Mouse (Mus musculus) intestine, postnatal 0 days (tissue): ENCODE measurements at regions not wholly inside any gene's neighbourhood (a gene's known extent, or its start where the extent isn't known, plus 50 kb on each side); places are given as distances from the start of the nearest gene placed in this dataset.
A peak's percentile ranks its signal among the peaks of the same experiment; 100 is the strongest.

ENCODE experiments used
- ATAC-seq: fragments of 200-750 bp; cut with Nextera tagmentation; 2 replicates; pipeline ENCODE4 v1.8.0; 2017; ENCODE audit warnings: mild to moderate bottlenecking, moderate TSS enrichment, moderate library complexity
- H3K27ac ChIP-seq: fragments of 300-500 bp; sonication (generic); 2 replicates; pipeline ENCODE4 v1.5.1; 2014; ENCODE audit warnings: mild to moderate bottlenecking, low read depth, low read length, moderate library complexity
- H3K27me3 ChIP-seq: fragments of 300-500 bp; sonication (generic); replicated peaks from 2 replicates; pipeline ENCODE4 v1.6.1; 2014; ENCODE audit warnings: low read length, mixed read lengths; ENCODE audit not compliant: control insufficient read depth, insufficient read depth
- H3K36me3 ChIP-seq: fragments of 300-500 bp; sonication (generic); 2 replicates; pipeline ENCODE4 v1.6.1; 2014; ENCODE audit warnings: mild to moderate bottlenecking, moderate library complexity; ENCODE audit not compliant: control insufficient read depth, insufficient read depth
- H3K4me1 ChIP-seq: fragments of 300-500 bp; sonication (generic); replicated peaks from 2 replicates; pipeline ENCODE4 v1.6.1; 2014; ENCODE audit warnings: antibody characterized with exemption, low read length, mixed read lengths; ENCODE audit not compliant: control insufficient read depth, insufficient read depth
- H3K4me2 ChIP-seq: fragments of 300-500 bp; sonication (generic); replicated peaks from 2 replicates; pipeline ENCODE4 v1.6.1; 2014; ENCODE audit warnings: low read depth, mild to moderate bottlenecking, moderate library complexity
- H3K4me3 ChIP-seq: fragments of 300-500 bp; sonication (generic); 2 replicates; pipeline ENCODE4 v1.5.1; 2014; ENCODE audit warnings: low read depth, low read length
- H3K9ac ChIP-seq: fragments of 300-500 bp; sonication (generic); 2 replicates; pipeline ENCODE4 v1.6.1; 2014; ENCODE audit warnings: mild to moderate bottlenecking, low read depth, low read length
- H3K9me3 ChIP-seq: fragments of 300-500 bp; sonication (generic); 2 replicates; pipeline ENCODE4 v1.6.1; 2016; ENCODE audit warnings: mixed run types; ENCODE audit not compliant: control insufficient read depth
- CTCF ChIP-seq: sonication (generic); IDR thresholded peaks from 2 replicates; pipeline ENCODE4 v1.5.1; 2016; ENCODE audit warnings: low read depth, mild to moderate bottlenecking, control low read depth, antibody characterized with exemption, moderate library complexity
- WGBS: fragments of 180-500 bp; shearing (Covaris S2); extraction: QIAGEN DNeasy Blood & Tissue Kit; methylation state at CpG from one replicate; pipeline ENCODE4 v1.1.7; 2014; 5-methylcytosine and 5-hydroxymethylcytosine counted together

GRCm38 (mm10) chr17:68075712-68076111 lies 71.8 kb upstream of the Arhgap28 start:
- TF ChIP-seq CTCF = 0 out of 2 replicates have a peak, but pooled peaks have one; percentile 3
- no peaks in the 10 kb centered on the region for H3K36me3 ChIP-seq
- H3K4me2 ChIP-seq = no peak overlapping the region
- H3K9me3 ChIP-seq = no peaks in the 10 kb centered on the region
- no peak overlapping the region for H3K9ac ChIP-seq
- 57% methylated on average over 2 of the region's 2 CpGs for WGBS
- H3K27me3 ChIP-seq = no peaks in the 10 kb centered on the region; the same call in 1 of the 2 replicates
- no peak for ATAC-seq
- no peak overlapping the region for H3K4me3 ChIP-seq
- no peak overlapping the region for H3K27ac ChIP-seq
- H3K4me1 ChIP-seq = no peaks in the 10 kb centered on the region

GRCm38 (mm10) chr17:68078709-68079108 lies 74.8 kb upstream of the Arhgap28 start:
- Histone ChIP-seq H3K4me1 (no peaks in the 10 kb centered on the region), H3K9ac (no peak overlapping the region), H3K4me3 (no peak overlapping the region), H3K36me3 (no peaks in the 10 kb centered on the region), H3K4me2 (no peak overlapping the region), H3K9me3 (no peaks in the 10 kb centered on the region), H3K27ac (no peak overlapping the region), H3K27me3 (no peaks in the 10 kb centered on the region; the same call in 1 of the 2 replicates)
- WGBS = 92% methylated on average over 3 of the region's 3 CpGs
- no peak for ATAC-seq
- no peak for TF ChIP-seq CTCF

- Histone ChIP-seq H3K36me3 (no peaks in the 10 kb centered on the region), H3K4me2 (no peak overlapping the region), H3K9me3 (no peaks in the 10 kb centered on the region), H3K27me3 (no peaks in the 10 kb centered on the region), H3K4me1 (no peaks in the 10 kb centered on the region), H3K4me3 (no peak overlapping the region), H3K9ac (no peak overlapping the region), H3K27ac (no peak overlapping the region)
- TF ChIP-seq CTCF = no peak
- WGBS = 97% methylated on average over 2 of the region's 2 CpGs
- no peak for ATAC-seq
These were observed 80.5 kb upstream of the Arhgap28 start for GRCm38 (mm10) chr17:68084446-68084845.

GRCm38 (mm10) chr17:68087149-68087548 lies 83.2 kb upstream of the Arhgap28 start:
- no peaks in the 10 kb centered on the region for H3K36me3 ChIP-seq
- no peaks in the 10 kb centered on the region for H3K4me1 ChIP-seq
- no peak overlapping the region for H3K4me3 ChIP-seq
- 36% methylated on average over 1 of the region's 1 CpGs for WGBS
- no peak for TF ChIP-seq CTCF
- H3K9me3 ChIP-seq = no peaks in the 10 kb centered on the region
- no peaks in the 10 kb centered on the region for H3K27me3 ChIP-seq
- H3K9ac ChIP-seq = no peak overlapping the region
- ATAC-seq = no peak
- no peak overlapping the region for H3K4me2 ChIP-seq
- no peak overlapping the region for H3K27ac ChIP-seq

GRCm38 (mm10) chr17:68089179-68089578 lies 85.3 kb upstream of the Arhgap28 start:
- no peak overlapping the region for H3K4me3 ChIP-seq
- no peaks in the 10 kb centered on the region for H3K27me3 ChIP-seq
- ATAC-seq = no peak
- no peak for TF ChIP-seq CTCF
- H3K4me2 ChIP-seq = no peak overlapping the region
- no peak overlapping the region for H3K27ac ChIP-seq
- H3K36me3 ChIP-seq = no peaks in the 10 kb centered on the region
- H3K4me1 ChIP-seq = no peaks in the 10 kb centered on the region
- no peak overlapping the region for H3K9ac ChIP-seq
- 74% methylated on average over 1 of the region's 1 CpGs for WGBS
- no peaks in the 10 kb centered on the region for H3K9me3 ChIP-seq

GRCm38 (mm10) chr17:68089830-68090229 lies 85.9 kb upstream of the Arhgap28 start:
- Histone ChIP-seq H3K27me3 (no peaks in the 10 kb centered on the region), H3K4me2 (no peak overlapping the region), H3K9ac (no peak overlapping the region), H3K36me3 (no peaks in the 10 kb centered on the region), H3K9me3 (no peaks in the 10 kb centered on the region), H3K4me1 (no peaks in the 10 kb centered on the region), H3K27ac (no peak overlapping the region), H3K4me3 (no peak overlapping the region)
- TF ChIP-seq CTCF = no peak
- 64% methylated on average over 1 of the region's 1 CpGs for WGBS
- ATAC-seq = no peak

GRCm38 (mm10) chr17:68096982-68097381 lies 93.1 kb upstream of the Arhgap28 start:
- 73% methylated on average over 2 of the region's 2 CpGs for WGBS
- H3K4me2 ChIP-seq = no peak overlapping the region
- ATAC-seq = no peak
- no peak overlapping the region for H3K9ac ChIP-seq
- no peaks in the 10 kb centered on the region for H3K27me3 ChIP-seq
- H3K36me3 ChIP-seq = no peaks in the 10 kb centered on the region
- no peak overlapping the region for H3K4me3 ChIP-seq
- no peak for TF ChIP-seq CTCF
- H3K4me1 ChIP-seq = no peaks in the 10 kb centered on the region
- no peak overlapping the region for H3K27ac ChIP-seq
- no peaks in the 10 kb centered on the region for H3K9me3 ChIP-seq
